Mouse (Mus musculus): ENCODE data around the gene Vps41. TPM values are rescaled to one million over a fixed set of nuclear protein-coding genes. Genes with fewer than 3 reads are reported as not detected.

The Vps41 gene
- polyA plus RNA-seq, 1 experiment = 10.2 TPM

DNA sequence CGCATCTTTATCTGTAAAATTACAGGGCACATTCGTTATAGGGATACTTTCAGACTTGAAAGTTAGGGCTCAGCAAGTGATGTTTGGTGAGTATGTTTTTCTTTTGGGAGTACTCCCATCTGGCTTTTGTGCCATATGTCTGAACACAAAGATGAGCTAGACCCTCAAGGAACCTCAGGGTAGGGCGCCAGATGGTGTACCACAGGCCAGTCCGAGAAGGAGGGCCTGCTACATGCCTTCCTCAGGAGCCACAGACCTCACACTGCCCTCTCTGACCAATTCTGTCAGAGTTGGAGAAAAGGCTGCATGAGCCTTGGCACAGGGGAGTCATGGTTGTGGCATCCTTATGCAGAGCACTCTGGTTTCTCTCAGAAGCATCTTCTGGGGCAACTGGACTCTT is 125.5 kb downstream of the Vps41 start:
- Histone ChIP-seq H3K36me3 (ENCODE audit: control insufficient read depth, insufficient read depth, low read length) (no peaks in the 10 kb centered on the region), H3K4me1 (ENCODE audit: control insufficient read depth, insufficient read depth, low read length) (no peaks in the 10 kb centered on the region), H3K4me3 (ENCODE audit: control insufficient read depth, low read depth, low read length) (no peak overlapping the region), H3K27me3 (ENCODE audit: control insufficient read depth, insufficient read depth, low read length) (no peaks in the 10 kb centered on the region), H3K27ac (ENCODE audit: control insufficient read depth, insufficient read depth, low read depth, low read length) (no peak overlapping the region)
- TF ChIP-seq POLR2A (IDR thresholded peaks at IDR 0.05; ENCODE audit: control insufficient read depth, low read depth, low read length) (no peak), CTCF (IDR thresholded peaks at IDR 0.05; ENCODE audit: control insufficient read depth, insufficient read depth, insufficient replicate concordance, low read depth, low read length) (no peak)

DNA sequence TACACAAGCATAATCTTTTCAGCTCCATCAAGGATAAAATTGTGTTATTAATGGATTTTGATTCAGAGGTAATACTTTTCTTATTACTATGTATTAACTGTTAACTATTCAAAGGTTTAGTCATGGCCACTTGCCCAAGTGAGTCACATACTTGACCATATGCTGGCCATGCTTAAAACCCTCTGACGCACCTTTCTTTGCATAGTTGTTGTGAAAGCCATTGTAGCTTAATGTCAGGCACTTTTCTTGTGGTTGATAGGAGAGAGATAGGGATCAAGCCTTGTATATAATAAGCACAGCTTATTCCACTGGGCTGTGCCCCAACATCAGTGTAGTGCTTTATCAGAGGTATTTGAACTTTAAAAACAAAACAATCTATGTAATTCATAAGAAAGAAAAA is 126.5 kb downstream of the Vps41 start:
- Histone ChIP-seq H3K4me1 (ENCODE audit: control insufficient read depth, insufficient read depth, low read length) (no peaks in the 10 kb centered on the region), H3K4me3 (ENCODE audit: control insufficient read depth, low read depth, low read length) (no peak overlapping the region), H3K27me3 (ENCODE audit: control insufficient read depth, insufficient read depth, low read length) (no peaks in the 10 kb centered on the region), H3K27ac (ENCODE audit: control insufficient read depth, insufficient read depth, low read depth, low read length) (no peak overlapping the region), H3K36me3 (ENCODE audit: control insufficient read depth, insufficient read depth, low read length) (no peaks in the 10 kb centered on the region)
- TF ChIP-seq POLR2A (IDR thresholded peaks at IDR 0.05; ENCODE audit: control insufficient read depth, low read depth, low read length) (no peak), CTCF (IDR thresholded peaks at IDR 0.05; ENCODE audit: control insufficient read depth, insufficient read depth, insufficient replicate concordance, low read depth, low read length) (no peak)

GRCm38 (mm10) chr13:18847386-18847785 is 130.3 kb downstream of the Vps41 start:
- Histone ChIP-seq H3K4me3 (ENCODE audit: control insufficient read depth, low read depth, low read length) (no peak overlapping the region), H3K36me3 (ENCODE audit: control insufficient read depth, insufficient read depth, low read length) (no peaks in the 10 kb centered on the region), H3K27me3 (ENCODE audit: control insufficient read depth, insufficient read depth, low read length) (no peaks in the 10 kb centered on the region), H3K27ac (ENCODE audit: control insufficient read depth, insufficient read depth, low read depth, low read length) (no peak overlapping the region), H3K4me1 (ENCODE audit: control insufficient read depth, insufficient read depth, low read length) (no peaks in the 10 kb centered on the region)
- no peak for TF ChIP-seq POLR2A (IDR thresholded peaks at IDR 0.05; ENCODE audit: control insufficient read depth, low read depth, low read length)
- TF ChIP-seq CTCF (IDR thresholded peaks at IDR 0.05; ENCODE audit: control insufficient read depth, insufficient read depth, insufficient replicate concordance, low read depth, low read length) = no peak

DNA sequence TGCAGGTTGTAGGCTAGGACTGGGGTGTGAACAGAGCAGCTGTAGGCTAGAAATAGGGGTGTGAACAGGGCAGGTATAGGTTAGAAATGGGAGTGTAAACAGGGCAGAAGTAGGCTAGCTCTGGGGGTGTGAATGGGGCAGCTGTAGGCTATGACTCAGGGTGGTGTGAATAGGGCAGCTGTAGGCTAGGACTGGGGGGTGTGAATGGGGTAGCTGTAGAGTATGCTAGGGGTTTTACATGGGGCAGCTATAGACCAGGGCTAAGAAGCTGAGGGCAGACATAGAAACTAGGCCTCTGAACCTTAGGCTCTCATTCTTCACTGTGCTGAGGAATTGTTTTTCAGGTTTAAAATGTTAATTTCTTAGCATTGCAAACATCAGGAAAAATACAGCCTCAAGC is 132.5 kb downstream of the Vps41 start:
- TF ChIP-seq POLR2A (IDR thresholded peaks at IDR 0.05; ENCODE audit: control insufficient read depth, low read depth, low read length) = no peak
- no peak for TF ChIP-seq CTCF (IDR thresholded peaks at IDR 0.05; ENCODE audit: control insufficient read depth, insufficient read depth, insufficient replicate concordance, low read depth, low read length)
- Histone ChIP-seq H3K27ac (ENCODE audit: control insufficient read depth, insufficient read depth, low read depth, low read length) (no peak overlapping the region), H3K4me1 (ENCODE audit: control insufficient read depth, insufficient read depth, low read length) (no peaks in the 10 kb centered on the region), H3K27me3 (ENCODE audit: control insufficient read depth, insufficient read depth, low read length) (no peaks in the 10 kb centered on the region), H3K36me3 (ENCODE audit: control insufficient read depth, insufficient read depth, low read length) (no peaks in the 10 kb centered on the region), H3K4me3 (ENCODE audit: control insufficient read depth, low read depth, low read length) (no peak overlapping the region)

GRCm38 (mm10) chr13:18851182-18851581 is 134.1 kb downstream of the Vps41 start:
- TF ChIP-seq CTCF (IDR thresholded peaks at IDR 0.05; ENCODE audit: control insufficient read depth, insufficient read depth, insufficient replicate concordance, low read depth, low read length) (no peak), POLR2A (IDR thresholded peaks at IDR 0.05; ENCODE audit: control insufficient read depth, low read depth, low read length) (no peak)
- Histone ChIP-seq H3K36me3 (ENCODE audit: control insufficient read depth, insufficient read depth, low read length) (no peaks in the 10 kb centered on the region), H3K4me3 (ENCODE audit: control insufficient read depth, low read depth, low read length) (no peak overlapping the region), H3K4me1 (ENCODE audit: control insufficient read depth, insufficient read depth, low read length) (no peaks in the 10 kb centered on the region), H3K27ac (ENCODE audit: control insufficient read depth, insufficient read depth, low read depth, low read length) (no peak overlapping the region), H3K27me3 (ENCODE audit: control insufficient read depth, insufficient read depth, low read length) (no peaks in the 10 kb centered on the region)

DNA sequence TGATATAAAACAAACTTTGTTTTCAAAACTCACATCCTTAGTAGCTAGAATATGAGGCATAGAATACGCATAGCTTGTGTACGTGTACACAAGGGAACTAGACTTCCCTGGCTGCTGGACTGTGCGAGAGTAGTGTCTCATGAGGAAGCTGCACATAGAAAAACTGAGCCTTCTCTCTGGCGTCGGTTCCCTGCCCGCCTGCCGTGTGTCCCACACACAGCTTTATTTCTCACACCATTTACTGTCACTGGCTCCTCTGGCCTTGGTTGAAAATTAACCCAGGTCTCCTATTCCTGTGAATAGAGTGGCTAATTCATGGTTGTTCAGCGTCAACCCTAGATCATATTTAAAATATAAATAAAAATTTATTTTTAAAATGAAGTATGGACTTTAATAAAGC is 135.6 kb downstream of the Vps41 start:
- H3K4me3 ChIP-seq (ENCODE audit: control insufficient read depth, low read depth, low read length) = no peak overlapping the region
- H3K36me3 ChIP-seq (ENCODE audit: control insufficient read depth, insufficient read depth, low read length) = no peaks in the 10 kb centered on the region
- TF ChIP-seq CTCF (IDR thresholded peaks at IDR 0.05; ENCODE audit: control insufficient read depth, insufficient read depth, insufficient replicate concordance, low read depth, low read length) (no peak), POLR2A (IDR thresholded peaks at IDR 0.05; ENCODE audit: control insufficient read depth, low read depth, low read length) (no peak)
- no peak overlapping the region for H3K27ac ChIP-seq (ENCODE audit: control insufficient read depth, insufficient read depth, low read depth, low read length)
- no peaks in the 10 kb centered on the region for H3K27me3 ChIP-seq (ENCODE audit: control insufficient read depth, insufficient read depth, low read length)
- no peaks in the 10 kb centered on the region for H3K4me1 ChIP-seq (ENCODE audit: control insufficient read depth, insufficient read depth, low read length)

DNA sequence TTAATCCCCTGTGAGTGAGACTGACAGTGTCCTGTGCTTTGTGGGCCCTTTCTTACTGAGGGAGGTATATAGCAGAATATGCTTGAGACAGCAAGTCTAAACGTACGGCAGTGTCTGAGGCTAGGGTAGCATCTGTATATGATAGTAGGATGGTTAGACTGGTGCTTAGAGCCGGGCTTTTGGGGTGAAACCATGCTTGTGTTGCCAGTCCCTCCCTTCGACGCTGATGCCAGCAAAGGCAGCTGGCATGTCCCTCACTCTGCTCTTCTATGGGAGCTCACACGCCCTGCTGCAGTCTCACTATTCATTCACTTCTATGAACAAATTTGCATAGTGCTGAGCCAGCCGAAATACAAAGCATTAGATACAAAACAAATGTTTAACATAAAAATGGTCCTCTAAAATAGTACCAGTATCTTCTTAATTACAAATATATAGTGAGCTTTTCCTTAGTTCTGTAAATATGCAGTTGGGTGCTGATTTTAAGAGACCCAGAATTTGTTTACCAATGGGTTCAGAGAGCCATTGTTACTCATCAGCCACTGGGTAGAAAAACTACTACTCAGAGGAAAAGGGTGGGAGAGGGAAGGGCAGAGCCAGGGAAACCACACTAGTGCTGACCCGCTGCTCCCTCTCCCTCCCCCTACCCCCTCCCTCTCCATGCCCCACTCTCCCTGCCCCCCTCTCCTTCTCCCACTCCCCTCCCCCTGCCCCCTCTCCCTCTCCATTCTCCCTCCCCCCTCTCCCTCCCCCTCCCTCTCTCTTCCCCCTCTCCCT is 139.1 kb downstream of the Vps41 start:
- TF ChIP-seq POLR2A (IDR thresholded peaks at IDR 0.05; ENCODE audit: control insufficient read depth, low read depth, low read length) (no peak), CTCF (IDR thresholded peaks at IDR 0.05; ENCODE audit: control insufficient read depth, insufficient read depth, insufficient replicate concordance, low read depth, low read length) (no peak)
- H3K27ac ChIP-seq (ENCODE audit: control insufficient read depth, insufficient read depth, low read depth, low read length) = no peak overlapping the region
- no peak overlapping the region for H3K4me3 ChIP-seq (ENCODE audit: control insufficient read depth, low read depth, low read length)
- no peaks in the 10 kb centered on the region for H3K27me3 ChIP-seq (ENCODE audit: control insufficient read depth, insufficient read depth, low read length)
- H3K36me3 ChIP-seq (ENCODE audit: control insufficient read depth, insufficient read depth, low read length) = no peaks in the 10 kb centered on the region
- no peaks in the 10 kb centered on the region for H3K4me1 ChIP-seq (ENCODE audit: control insufficient read depth, insufficient read depth, low read length)
